Mouse (Mus musculus): ENCODE results near the gene Ksr1. TPM values are rescaled to one million over a fixed set of nuclear protein-coding genes. Genes with fewer than 3 reads are reported as not detected.

Ksr1 gene
- polyA plus RNA-seq (2015; fragmentation: Nextera tagmentation; extraction: Ambion mirVana): 3.7 and 4.2 TPM in 2 replicates

DNA sequence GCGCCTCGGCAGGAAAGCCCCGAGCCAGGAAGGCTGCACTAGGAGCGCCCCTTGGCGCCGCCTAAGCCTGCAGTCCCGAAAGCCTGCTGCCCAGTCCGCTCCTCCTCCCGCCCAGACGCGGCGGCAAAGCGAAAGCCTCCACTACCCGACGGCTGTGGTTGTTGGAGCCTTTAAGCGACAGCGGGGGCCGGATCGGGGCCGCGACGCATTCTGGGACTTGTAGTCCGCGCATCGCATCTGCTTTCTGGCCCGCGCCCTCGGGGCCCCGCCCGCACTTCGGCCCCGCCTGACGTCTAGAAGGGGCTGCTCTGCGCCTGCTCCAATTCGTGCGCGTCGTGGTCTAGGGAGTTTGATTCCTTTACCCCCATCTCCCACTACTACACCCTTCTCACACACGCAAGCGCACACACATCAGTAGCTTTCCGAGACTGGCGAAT, at the start of gene Ksr1:
Ksr1 (minus strand) TSS at position 77 of the 437 bp plus-strand sequence.
- Histone ChIP-seq H3K9me3 (no peaks in the 10 kb centered on the region), H3K4me1 (peaks cover 39% of the 10 kb centered on the region), H3K36me3 (no peaks in the 10 kb centered on the region), H3K4me3 (peak within 1 kb of the TSS; percentile 76), H3K9ac (peak within 1 kb of the TSS; percentile 89), H3K4me2 (replicated peaks) (peak within 1 kb of the TSS; percentile 73), H3K27ac (peak within 1 kb of the TSS; percentile 86), H3K27me3 (no peaks in the 10 kb centered on the region)
- ATAC-seq (ENCODE audit: low FRiP score, low read depth): peak; percentile 95
- under 1% methylated on average over 41 of the region's 42 CpGs for WGBS

GRCm38 (mm10) chr11:79192176-79192575, 46.0 kb upstream of the Ksr1 start:
- H3K4me1 ChIP-seq: peaks cover 28% of the 10 kb centered on the region
- no peak overlapping the region for H3K4me3 ChIP-seq
- ATAC-seq (ENCODE audit: low FRiP score, low read depth): no peak
- H3K36me3 ChIP-seq: no peaks in the 10 kb centered on the region
- H3K4me2 ChIP-seq (replicated peaks): no peak overlapping the region
- H3K27me3 ChIP-seq: no peaks in the 10 kb centered on the region
- H3K27ac ChIP-seq: no peak overlapping the region
- WGBS: 85% methylated on average over 1 of the region's 1 CpGs
- no peak overlapping the region for H3K9ac ChIP-seq
- H3K9me3 ChIP-seq: no peaks in the 10 kb centered on the region

DNA sequence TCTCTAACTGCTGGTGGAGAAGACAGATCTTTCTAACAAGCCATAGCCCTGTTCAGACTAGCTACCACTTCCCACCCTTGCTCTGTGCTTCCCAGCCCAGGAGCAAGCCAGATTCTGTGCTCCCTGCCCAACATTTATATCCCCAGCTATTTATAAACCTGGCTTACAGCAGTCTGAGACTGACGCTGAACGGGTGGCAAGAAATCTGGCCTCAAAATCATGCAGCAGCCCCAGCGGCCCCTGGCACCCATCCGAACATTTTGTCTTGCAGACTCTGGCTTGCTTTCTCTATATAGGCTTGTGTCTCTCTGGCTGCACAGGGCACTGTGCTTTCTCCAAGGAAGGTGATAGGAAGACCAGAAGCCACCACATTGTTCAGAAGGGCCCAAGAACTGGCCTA, 45.0 kb upstream of the Ksr1 start:
- no peak overlapping the region for H3K4me2 ChIP-seq (replicated peaks)
- H3K36me3 ChIP-seq: no peaks in the 10 kb centered on the region
- H3K4me3 ChIP-seq: no peak overlapping the region
- no peak for ATAC-seq (ENCODE audit: low FRiP score, low read depth)
- 79% methylated on average over 4 of the region's 4 CpGs for WGBS
- H3K9ac ChIP-seq: no peak overlapping the region
- H3K27me3 ChIP-seq: no peaks in the 10 kb centered on the region
- peaks cover 20% of the 10 kb centered on the region for H3K4me1 ChIP-seq
- no peaks in the 10 kb centered on the region for H3K9me3 ChIP-seq
- no peak overlapping the region for H3K27ac ChIP-seq

GRCm38 (mm10) chr11:79190257-79190656, 44.0 kb upstream of the Ksr1 start:
- Histone ChIP-seq H3K9ac (no peak overlapping the region), H3K9me3 (no peaks in the 10 kb centered on the region), H3K27ac (no peak overlapping the region), H3K4me2 (replicated peaks) (no peak overlapping the region), H3K4me1 (peaks cover 17% of the 10 kb centered on the region; the same call in 1 of the 2 replicates), H3K27me3 (no peaks in the 10 kb centered on the region), H3K36me3 (no peaks in the 10 kb centered on the region), H3K4me3 (no peak overlapping the region)
- ATAC-seq (ENCODE audit: low FRiP score, low read depth): no peak
- WGBS: 86% methylated on average over 2 of the region's 2 CpGs

GRCm38 (mm10) chr11:79188176-79188575, 42.0 kb upstream of the Ksr1 start:
- peaks cover 17% of the 10 kb centered on the region; the same call in 1 of the 2 replicates for H3K4me1 ChIP-seq
- H3K27ac ChIP-seq: peak overlapping the region; percentile 52; the same call in 1 of the 2 replicates
- no peak for ATAC-seq (ENCODE audit: low FRiP score, low read depth)
- WGBS: 68% methylated on average over 6 of the region's 6 CpGs
- H3K36me3 ChIP-seq: no peaks in the 10 kb centered on the region
- no peak overlapping the region for H3K4me2 ChIP-seq (replicated peaks)
- H3K9ac ChIP-seq: no peak overlapping the region
- no peaks in the 10 kb centered on the region for H3K27me3 ChIP-seq
- no peak overlapping the region for H3K4me3 ChIP-seq
- no peaks in the 10 kb centered on the region for H3K9me3 ChIP-seq

DNA sequence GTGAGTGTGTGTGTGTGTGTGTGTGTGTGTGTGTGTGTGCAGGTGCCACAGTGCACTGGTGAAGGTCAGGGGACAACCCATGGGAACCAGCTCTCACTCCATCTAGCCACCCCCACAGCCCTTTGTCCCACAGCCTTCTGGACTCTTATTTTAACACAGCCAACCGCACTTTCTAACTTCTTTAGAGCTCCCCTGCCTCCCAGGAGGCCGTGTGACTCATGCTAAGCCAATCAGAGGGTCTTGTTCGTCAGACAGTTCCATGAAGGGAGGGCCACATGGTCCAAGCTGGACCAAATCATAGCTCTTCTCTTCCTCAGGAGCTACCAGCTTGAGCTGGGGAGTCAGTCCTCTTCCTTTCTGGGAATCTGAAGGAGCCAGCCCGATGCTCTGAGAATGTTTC, 41.1 kb upstream of the Ksr1 start:
- peaks cover 19% of the 10 kb centered on the region; the same call in 1 of the 2 replicates for H3K4me1 ChIP-seq
- ATAC-seq (ENCODE audit: low FRiP score, low read depth): no peak
- H3K27me3 ChIP-seq: no peaks in the 10 kb centered on the region
- no peak overlapping the region for H3K9ac ChIP-seq
- H3K27ac ChIP-seq: no peak overlapping the region
- no peaks in the 10 kb centered on the region for H3K36me3 ChIP-seq
- H3K4me2 ChIP-seq (replicated peaks): no peak overlapping the region
- H3K9me3 ChIP-seq: no peaks in the 10 kb centered on the region
- WGBS: 61% methylated on average over 4 of the region's 4 CpGs
- no peak overlapping the region for H3K4me3 ChIP-seq

DNA sequence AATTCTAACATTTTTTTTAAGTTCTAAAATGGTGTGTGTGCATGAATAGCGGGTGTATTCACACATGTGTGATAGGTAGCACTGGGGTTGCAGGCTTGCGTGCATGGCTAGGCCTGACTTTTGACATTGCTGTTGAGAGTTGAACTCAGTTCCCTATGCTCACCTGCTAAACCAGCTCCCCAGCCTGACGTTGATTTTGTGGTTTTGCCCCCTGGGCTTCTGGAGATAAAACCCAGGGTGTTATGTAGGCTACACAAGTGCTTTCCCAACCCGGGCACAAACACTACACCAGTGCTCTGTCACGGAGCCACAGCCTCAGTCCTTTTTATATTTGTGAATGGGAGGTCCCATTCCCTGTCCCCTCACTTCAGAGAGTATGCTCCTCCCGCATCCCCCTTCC, 39.5 kb upstream of the Ksr1 start:
- H3K27ac ChIP-seq: no peak overlapping the region
- ATAC-seq (ENCODE audit: low FRiP score, low read depth): no peak
- WGBS: 85% methylated on average over 6 of the region's 6 CpGs
- no peak overlapping the region for H3K4me2 ChIP-seq (replicated peaks)
- no peaks in the 10 kb centered on the region for H3K9me3 ChIP-seq
- H3K4me1 ChIP-seq: peaks cover 19% of the 10 kb centered on the region; the same call in 1 of the 2 replicates
- no peak overlapping the region for H3K9ac ChIP-seq
- no peaks in the 10 kb centered on the region for H3K36me3 ChIP-seq
- no peaks in the 10 kb centered on the region for H3K27me3 ChIP-seq
- H3K4me3 ChIP-seq: no peak overlapping the region

- H3K4me1 ChIP-seq: peaks cover 19% of the 10 kb centered on the region; the same call in 1 of the 2 replicates
- H3K36me3 ChIP-seq: no peaks in the 10 kb centered on the region
- no peak overlapping the region for H3K27ac ChIP-seq
- no peak for ATAC-seq (ENCODE audit: low FRiP score, low read depth)
- H3K27me3 ChIP-seq: no peaks in the 10 kb centered on the region
- no peak overlapping the region for H3K4me2 ChIP-seq (replicated peaks)
- H3K9me3 ChIP-seq: no peaks in the 10 kb centered on the region
- no peak overlapping the region for H3K4me3 ChIP-seq
- no peak overlapping the region for H3K9ac ChIP-seq
- WGBS: 81% methylated on average over 3 of the region's 3 CpGs
These were observed 38.1 kb upstream of the Ksr1 start for GRCm38 (mm10) chr11:79184126-79184888.

DNA sequence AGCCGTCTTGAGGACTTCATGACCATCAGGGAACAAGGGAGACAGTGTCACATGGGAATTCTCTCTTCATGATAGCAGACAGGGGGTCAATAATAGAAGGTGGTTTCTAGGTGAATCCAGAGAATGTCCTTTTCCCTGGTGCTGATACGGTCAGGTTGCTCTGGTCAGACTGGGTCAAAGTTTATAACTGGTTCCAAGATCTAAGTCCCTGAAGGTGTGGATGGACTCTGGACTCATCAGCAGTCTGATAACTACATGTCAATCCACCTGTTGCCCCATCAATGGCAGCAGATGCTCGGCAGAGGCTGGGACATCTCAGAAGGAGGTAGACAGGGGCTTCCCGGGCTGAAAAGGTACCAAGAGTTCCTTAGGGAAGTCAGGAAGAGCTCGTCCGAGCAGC, 37.2 kb upstream of the Ksr1 start:
- 88% methylated on average over 6 of the region's 6 CpGs for WGBS
- no peak overlapping the region for H3K27ac ChIP-seq
- H3K36me3 ChIP-seq: no peaks in the 10 kb centered on the region
- peaks cover 14% of the 10 kb centered on the region; the same call in 1 of the 2 replicates for H3K4me1 ChIP-seq
- H3K9me3 ChIP-seq: no peaks in the 10 kb centered on the region
- H3K4me2 ChIP-seq (replicated peaks): no peak overlapping the region
- no peak for ATAC-seq (ENCODE audit: low FRiP score, low read depth)
- H3K9ac ChIP-seq: no peak overlapping the region
- H3K4me3 ChIP-seq: no peak overlapping the region
- no peaks in the 10 kb centered on the region for H3K27me3 ChIP-seq

GRCm38 (mm10) chr11:79182881-79183280, 36.7 kb upstream of the Ksr1 start:
- no peak for ATAC-seq (ENCODE audit: low FRiP score, low read depth)
- no peaks in the 10 kb centered on the region for H3K27me3 ChIP-seq
- peaks cover 9% of the 10 kb centered on the region; the same call in 1 of the 2 replicates for H3K4me1 ChIP-seq
- no peak overlapping the region for H3K9ac ChIP-seq
- H3K36me3 ChIP-seq: no peaks in the 10 kb centered on the region
- no peaks in the 10 kb centered on the region for H3K9me3 ChIP-seq
- no peak overlapping the region for H3K4me3 ChIP-seq
- H3K27ac ChIP-seq: no peak overlapping the region
- WGBS: 65% methylated on average over 12 of the region's 12 CpGs
- no peak overlapping the region for H3K4me2 ChIP-seq (replicated peaks)

GRCm38 (mm10) chr11:79181914-79182313, 35.7 kb upstream of the Ksr1 start:
- Histone ChIP-seq H3K27me3 (no peaks in the 10 kb centered on the region), H3K36me3 (no peaks in the 10 kb centered on the region), H3K27ac (no peak overlapping the region), H3K9me3 (no peaks in the 10 kb centered on the region), H3K9ac (no peak overlapping the region), H3K4me1 (peaks cover 2% of the 10 kb centered on the region; the same call in 1 of the 2 replicates), H3K4me3 (no peak overlapping the region), H3K4me2 (replicated peaks) (no peak overlapping the region)
- ATAC-seq (ENCODE audit: low FRiP score, low read depth): no peak
- WGBS: 88% methylated on average over 4 of the region's 4 CpGs

GRCm38 (mm10) chr11:79176687-79177086, 30.5 kb upstream of the Ksr1 start:
- H3K4me3 ChIP-seq: no peak overlapping the region
- H3K36me3 ChIP-seq: no peaks in the 10 kb centered on the region

More at GRCm38 (mm10) chr11:79176687-79177086, 30.5 kb upstream of the Ksr1 start:
- Histone ChIP-seq H3K9ac (no peak overlapping the region), H3K4me2 (replicated peaks) (no peak overlapping the region), H3K4me1 (no peaks in the 10 kb centered on the region), H3K9me3 (0 out of 2 replicates have a peak, but pooled peaks cover 5% of the 10 kb centered on the region), H3K27ac (no peak overlapping the region), H3K27me3 (no peaks in the 10 kb centered on the region)
- 92% methylated on average over 3 of the region's 3 CpGs for WGBS
- no peak for ATAC-seq (ENCODE audit: low FRiP score, low read depth)

Data from limb, embryonic 13.5 days (tissue).